Mouse (Mus musculus) midbrain, embryonic 11.5 days (tissue): ENCODE results near the gene Slc22a18. TPM values are rescaled to one million over a fixed set of nuclear protein-coding genes. Genes with fewer than 3 reads are reported as not detected.

ENCODE experiments used
- ATAC-seq: fragments of 200-750 bp; cut with Nextera tagmentation; 2 replicates; pipeline ENCODE4 v1.8.0; 2017; ENCODE audit warnings: moderate TSS enrichment, moderate library complexity; ENCODE audit not compliant: low FRiP score
- DNase-seq: peaks from one replicate; pipeline ENCODE4 v3.0.0; 2015; ENCODE audit warnings: low spot score; ENCODE audit errors: missing footprints
- H3K27ac ChIP-seq: fragments of 300-500 bp; sonication (generic); 2 replicates; pipeline ENCODE4 v1.5.1; 2014; ENCODE audit warnings: low read depth, low read length
- H3K27me3 ChIP-seq: fragments of 300-500 bp; sonication (generic); 2 replicates; pipeline ENCODE4 v1.6.1; 2014; ENCODE audit warnings: mild to moderate bottlenecking, low read length, moderate library complexity, mixed read lengths; ENCODE audit not compliant: control insufficient read depth, insufficient read depth
- H3K36me3 ChIP-seq: fragments of 300-500 bp; sonication (generic); 2 replicates; pipeline ENCODE4 v1.6.1; 2014; ENCODE audit warnings: mild to moderate bottlenecking, low read length, moderate library complexity, mixed read lengths; ENCODE audit not compliant: control insufficient read depth, insufficient read depth
- H3K4me1 ChIP-seq: fragments of 300-500 bp; sonication (generic); 2 replicates; pipeline ENCODE4 v1.6.1; 2014; ENCODE audit warnings: low read length; ENCODE audit not compliant: control insufficient read depth, insufficient read depth
- H3K4me2 ChIP-seq: fragments of 300-500 bp; sonication (generic); 2 replicates; pipeline ENCODE4 v1.6.1; 2014; ENCODE audit warnings: mild to moderate bottlenecking, moderate library complexity
- H3K4me3 ChIP-seq: fragments of 300-500 bp; sonication (generic); 2 replicates; pipeline ENCODE4 v1.5.1; 2014; ENCODE audit warnings: low read depth, low read length
- H3K9ac ChIP-seq: fragments of 300-500 bp; sonication (generic); 2 replicates; pipeline ENCODE4 v1.6.1; 2014; ENCODE audit warnings: low read length
- H3K9me3 ChIP-seq: fragments of 300-500 bp; sonication (generic); 2 replicates; pipeline ENCODE4 v1.6.1; 2016; ENCODE audit warnings: low read length; ENCODE audit not compliant: control insufficient read depth
- WGBS: fragments of 180-500 bp; shearing (Covaris S2); extraction: QIAGEN DNeasy Blood & Tissue Kit; methylation state at CpG from one replicate; pipeline ENCODE4 v1.1.7; 2014; 5-methylcytosine and 5-hydroxymethylcytosine counted together
- polyA plus RNA-seq: library from polyadenylated mRNA; unstranded; fragments of >200 nt; fragmentation: Nextera tagmentation; extraction: Ambion mirVana; gene quantifications from 2 replicates; pipeline ENCODE4 v1.2.1, GENCODE M21; 2014

Gene Slc22a18
- polyA plus RNA-seq, 1 experiment from 2014 or later: 0.16 TPM

DNA sequence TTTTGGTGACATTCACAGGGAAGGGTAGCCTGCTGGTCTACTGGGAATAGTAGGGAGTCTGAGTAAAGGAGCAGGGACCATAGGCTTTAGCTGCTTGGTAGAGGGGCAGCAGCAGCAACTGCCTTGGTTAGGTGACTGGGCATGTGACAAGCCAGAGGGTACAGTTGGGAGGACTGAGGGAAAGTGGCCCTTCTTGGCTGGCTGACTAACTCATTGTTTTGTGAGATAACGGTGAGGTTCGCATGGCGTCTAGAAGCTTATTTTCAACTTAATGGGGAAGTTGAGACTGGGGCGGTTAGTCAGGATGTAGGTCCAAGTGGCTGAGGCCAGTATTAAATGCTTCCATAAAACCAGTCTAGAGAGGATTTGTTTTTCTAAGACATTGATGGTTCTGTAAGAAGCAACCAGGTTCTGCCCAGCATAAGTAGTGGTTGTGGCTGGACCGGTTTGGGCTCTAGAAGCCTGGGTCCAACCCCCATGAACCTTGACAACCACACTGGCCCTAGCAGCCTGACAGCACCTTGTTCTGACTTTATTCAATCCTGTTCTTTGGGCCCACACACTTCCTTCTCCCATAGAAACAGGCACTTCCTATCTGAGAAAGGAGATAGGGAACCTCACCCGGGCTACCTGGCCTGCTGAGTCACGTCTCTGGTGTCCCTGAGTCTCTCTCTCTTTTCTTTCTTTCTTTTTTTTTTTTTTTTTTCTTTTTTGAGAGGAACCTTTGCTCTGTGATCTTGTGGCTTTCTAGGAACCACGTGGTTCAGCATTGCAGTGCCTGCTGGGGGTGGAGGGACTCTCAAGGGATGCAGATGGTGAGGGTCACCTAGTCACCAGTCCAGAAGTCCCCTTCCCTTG is 21.8 kb downstream of the Slc22a18 start:
- Histone ChIP-seq H3K27ac (no peak overlapping the region), H3K4me2 (no peak overlapping the region), H3K36me3 (no peaks in the 10 kb centered on the region), H3K9ac (no peak overlapping the region), H3K9me3 (no peaks in the 10 kb centered on the region), H3K4me1 (no peaks in the 10 kb centered on the region), H3K4me3 (no peak overlapping the region), H3K27me3 (peaks cover 2% of the 10 kb centered on the region; the same call in 1 of the 2 replicates)
- WGBS: 82% methylated on average over 8 of the region's 8 CpGs
- DNase-seq (no peak), ATAC-seq (no peak)

DNA sequence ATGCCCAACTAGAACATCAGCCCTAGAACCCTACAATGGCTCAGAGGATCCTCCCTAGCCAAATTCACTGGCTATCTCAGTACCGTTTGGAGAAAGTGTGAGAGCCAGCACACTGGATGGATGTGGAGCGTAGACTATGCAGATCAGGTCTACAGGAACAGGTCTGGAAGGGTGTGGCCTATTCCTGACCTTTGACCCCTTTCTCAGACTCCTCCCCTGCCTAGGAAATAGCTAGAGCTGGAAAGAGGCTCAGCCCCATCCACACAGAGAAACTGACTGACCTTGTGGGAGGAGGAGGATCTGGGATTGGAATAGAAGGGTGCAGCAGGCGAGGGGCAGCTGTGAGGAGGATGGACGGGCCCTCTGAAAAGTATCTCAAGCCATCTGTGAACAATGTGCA is 25.0 kb downstream of the Slc22a18 start:
- Histone ChIP-seq H3K4me1 (peaks cover 5% of the 10 kb centered on the region; the same call in 1 of the 2 replicates), H3K27ac (no peak overlapping the region), H3K36me3 (no peaks in the 10 kb centered on the region), H3K4me2 (no peak overlapping the region), H3K4me3 (no peak overlapping the region), H3K9me3 (no peaks in the 10 kb centered on the region), H3K27me3 (peaks cover 35% of the 10 kb centered on the region), H3K9ac (no peak overlapping the region)
- 83% methylated on average over 4 of the region's 4 CpGs for WGBS
- ATAC-seq (no peak), DNase-seq (no peak)

DNA sequence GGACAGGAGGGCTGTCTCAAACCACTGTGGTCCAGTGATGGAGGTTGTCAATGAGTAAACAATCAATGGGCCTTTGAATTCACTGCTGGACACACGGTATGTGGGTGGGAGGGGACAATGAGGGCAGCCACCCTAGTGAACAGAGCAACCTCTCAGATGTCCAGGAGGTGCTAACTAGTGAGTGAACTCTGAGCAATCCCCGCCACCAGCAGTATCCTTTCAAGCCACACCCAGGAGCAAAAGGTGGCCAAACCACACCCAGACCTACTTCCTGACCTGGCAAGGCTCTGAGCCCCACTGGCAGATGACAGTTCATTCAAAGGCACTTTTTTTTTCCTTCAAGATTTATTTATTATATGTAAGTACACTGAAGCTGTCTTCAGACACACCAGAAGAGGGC is 27.4 kb downstream of the Slc22a18 start:
- DNase-seq: no peak
- ATAC-seq: no peak
- Histone ChIP-seq H3K27ac (no peak overlapping the region), H3K4me1 (peaks cover 5% of the 10 kb centered on the region; the same call in 1 of the 2 replicates), H3K4me3 (no peak overlapping the region), H3K4me2 (no peak overlapping the region), H3K9me3 (no peaks in the 10 kb centered on the region), H3K9ac (no peak overlapping the region), H3K36me3 (no peaks in the 10 kb centered on the region), H3K27me3 (peaks cover 42% of the 10 kb centered on the region)
- WGBS: 42% methylated on average over 2 of the region's 2 CpGs

DNA sequence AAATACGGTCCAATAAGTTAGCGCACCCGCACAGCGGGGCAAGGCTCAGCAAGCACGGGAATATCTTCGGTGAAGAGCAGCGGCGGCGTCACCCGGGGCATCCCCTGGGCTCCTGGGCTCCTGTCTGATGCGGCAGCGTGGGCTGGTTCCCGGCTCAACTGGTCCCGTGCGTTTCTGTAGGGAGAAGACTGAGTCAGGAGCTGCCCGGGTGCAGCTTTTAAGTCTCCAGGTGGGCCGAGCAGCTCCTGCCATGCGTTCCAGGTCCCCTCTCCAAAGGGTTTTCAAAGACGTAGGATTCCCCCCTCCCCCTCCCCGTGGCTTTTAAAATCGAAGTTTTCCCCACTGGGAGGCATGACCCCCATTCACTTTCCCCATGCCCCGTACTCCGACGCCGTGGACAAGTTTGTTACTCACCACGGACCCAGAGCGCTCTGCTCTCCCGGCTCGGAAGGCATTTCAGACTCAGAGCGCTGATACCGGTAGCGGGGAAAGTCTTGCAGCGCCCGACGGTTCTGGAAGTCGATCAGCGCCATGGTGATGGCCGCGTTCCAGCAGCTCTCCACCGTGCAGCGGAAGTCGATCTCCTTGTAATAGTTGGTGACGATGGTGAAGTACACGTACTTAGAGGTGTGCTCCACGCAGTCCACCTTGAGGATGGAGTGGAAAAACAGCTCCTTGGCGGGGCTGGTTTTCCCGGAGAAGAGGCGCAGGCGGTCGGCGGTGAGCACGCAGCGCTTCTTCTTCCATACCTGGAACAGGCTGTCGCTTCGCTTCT is 28.3 kb downstream of the Slc22a18 start:
- peaks cover 42% of the 10 kb centered on the region for H3K27me3 ChIP-seq
- peaks cover 5% of the 10 kb centered on the region; the same call in 1 of the 2 replicates for H3K4me1 ChIP-seq
- ATAC-seq: no peak
- H3K4me3 ChIP-seq: peak overlapping the region; percentile 34
- peak overlapping the region; percentile 57 for H3K4me2 ChIP-seq
- H3K27ac ChIP-seq: no peak overlapping the region
- H3K9ac ChIP-seq: 0 out of 2 replicates have a peak overlapping the region, but pooled peaks have one; percentile 9
- DNase-seq: peak; percentile 96
- 7% methylated on average over 55 of the region's 55 CpGs for WGBS
- no peaks in the 10 kb centered on the region for H3K36me3 ChIP-seq
- H3K9me3 ChIP-seq: no peaks in the 10 kb centered on the region

DNA sequence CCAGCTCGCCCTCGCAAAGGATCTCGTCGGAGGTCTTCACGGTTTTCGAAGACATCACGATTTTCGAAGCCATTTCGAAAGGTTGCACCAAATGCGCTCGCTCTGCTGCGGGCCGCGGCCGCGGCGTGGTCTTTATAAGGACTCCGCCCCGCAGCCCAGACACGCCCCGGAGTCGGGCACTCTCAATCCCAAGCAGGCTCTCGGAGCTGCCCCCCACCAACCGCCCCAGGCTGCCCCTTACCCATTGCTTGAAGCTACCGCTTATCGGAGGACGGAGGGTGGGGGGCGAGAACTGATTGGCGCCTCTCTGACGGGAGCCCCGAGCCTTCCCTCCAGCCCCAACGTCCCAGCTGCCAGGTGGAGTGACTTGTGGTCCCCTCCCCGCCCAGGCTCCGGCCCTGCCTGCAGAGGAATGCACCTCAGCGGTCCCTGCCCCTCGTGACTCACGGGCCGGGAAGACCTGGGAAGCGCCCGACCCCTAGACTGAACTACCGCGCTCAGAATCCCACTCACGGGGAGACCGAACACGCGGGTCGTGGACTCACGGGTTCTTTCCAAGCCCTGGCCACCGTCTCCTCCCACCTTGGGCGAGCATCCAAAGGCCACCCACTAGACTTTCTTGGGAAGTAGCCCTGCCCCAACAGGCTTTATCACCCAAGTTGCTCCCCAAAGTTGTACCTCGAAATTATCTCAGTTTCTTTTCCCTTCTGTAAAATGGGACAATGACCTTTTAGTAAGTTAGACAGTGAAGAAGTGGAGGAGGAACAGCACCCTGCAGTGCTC is 29.1 kb downstream of the Slc22a18 start, which contains the start of gene Phlda2:
Phlda2 (minus strand) TSS at position 733 of the 783 bp plus-strand sequence.
- 3% methylated on average over 51 of the region's 51 CpGs for WGBS
- H3K27ac ChIP-seq: no peak within 1 kb of the TSS
- peaks cover 42% of the 10 kb centered on the region for H3K27me3 ChIP-seq

DNA sequence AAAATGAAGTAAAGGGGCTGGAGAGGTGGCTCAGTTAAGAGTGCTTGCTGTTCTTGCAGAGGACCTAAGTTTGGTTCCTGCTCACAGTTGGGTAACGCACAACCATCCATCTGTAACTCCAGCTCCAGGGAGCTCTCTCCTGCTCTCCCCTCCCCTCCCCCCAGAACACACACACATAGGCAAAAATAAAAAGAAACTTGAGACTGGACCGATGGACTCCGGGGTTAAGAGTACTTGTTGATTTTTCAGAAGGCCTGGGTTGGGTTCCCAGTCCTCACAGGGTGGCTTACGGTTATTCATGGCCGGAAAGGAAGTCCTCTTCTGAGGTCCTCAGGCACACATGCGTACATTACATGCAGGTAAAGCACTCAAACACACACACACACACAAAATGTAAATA is 30.4 kb downstream of the Slc22a18 start:
- no peak for ATAC-seq
- Histone ChIP-seq H3K4me3 (no peak overlapping the region), H3K4me2 (no peak overlapping the region), H3K27me3 (peaks cover 42% of the 10 kb centered on the region), H3K9me3 (no peaks in the 10 kb centered on the region), H3K36me3 (no peaks in the 10 kb centered on the region), H3K27ac (no peak overlapping the region), H3K4me1 (peaks cover 5% of the 10 kb centered on the region; the same call in 1 of the 2 replicates), H3K9ac (no peak overlapping the region)
- no peak for DNase-seq
- WGBS: 84% methylated on average over 6 of the region's 6 CpGs

More for the DNA sequence above, 29.1 kb downstream of the Slc22a18 start, which contains the start of gene Phlda2:
- H3K9me3 ChIP-seq: no peaks in the 10 kb centered on the region
- no peaks in the 10 kb centered on the region for H3K36me3 ChIP-seq
- peaks cover 5% of the 10 kb centered on the region; the same call in 1 of the 2 replicates for H3K4me1 ChIP-seq
- peak within 1 kb of the TSS; percentile 34 for H3K4me3 ChIP-seq
- peak within 1 kb of the TSS; percentile 24; the same call in 1 of the 2 replicates for H3K9ac ChIP-seq
- ATAC-seq (no peak), DNase-seq (peak; percentile 94)
- peak within 1 kb of the TSS; percentile 57 for H3K4me2 ChIP-seq

DNA sequence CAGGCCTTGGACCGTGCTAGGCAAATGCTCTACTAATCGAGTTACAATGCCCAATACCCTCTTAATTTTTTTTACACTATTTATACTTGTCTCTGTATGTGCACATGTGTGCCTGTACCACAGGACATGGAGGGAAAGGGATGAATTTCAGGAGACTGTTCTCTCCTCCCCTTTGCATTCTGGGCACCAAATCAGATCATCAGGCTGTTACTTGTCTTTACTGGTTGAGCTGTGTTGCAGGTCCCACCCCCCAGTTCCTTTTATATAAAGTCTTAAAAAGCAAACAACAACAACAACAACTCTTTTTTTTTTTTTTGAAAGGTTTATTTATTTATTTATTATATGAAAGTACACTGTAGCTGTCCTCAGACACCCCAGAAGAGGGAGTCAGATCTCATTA is 31.9 kb downstream of the Slc22a18 start:
- Histone ChIP-seq H3K9me3 (no peaks in the 10 kb centered on the region), H3K4me3 (no peak overlapping the region), H3K4me1 (peaks cover 5% of the 10 kb centered on the region; the same call in 1 of the 2 replicates), H3K36me3 (no peaks in the 10 kb centered on the region), H3K9ac (no peak overlapping the region), H3K4me2 (no peak overlapping the region), H3K27me3 (peaks cover 39% of the 10 kb centered on the region), H3K27ac (no peak overlapping the region)
- 90% methylated on average over 2 of the region's 2 CpGs for WGBS
- ATAC-seq: no peak
- no peak for DNase-seq

DNA sequence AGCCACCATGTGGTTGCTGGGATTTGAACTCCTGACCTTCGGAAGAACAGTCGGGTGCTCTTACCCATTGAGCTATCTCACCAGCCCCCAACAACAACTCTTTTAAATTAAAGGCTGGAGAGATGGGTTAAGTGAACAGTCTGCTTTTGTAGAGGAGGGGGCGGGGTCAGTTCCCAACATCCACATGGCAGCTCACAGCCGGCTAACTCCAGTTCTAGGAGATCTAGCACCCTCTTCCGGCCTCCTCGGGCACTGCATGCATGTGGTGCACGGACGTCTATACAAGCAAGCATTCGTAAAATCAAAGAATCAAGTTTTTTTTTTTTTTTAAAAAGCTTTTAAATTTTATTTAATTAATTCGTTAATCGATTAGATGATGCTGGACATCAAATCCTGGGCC is 32.3 kb downstream of the Slc22a18 start:
- no peak overlapping the region for H3K9ac ChIP-seq
- ATAC-seq (no peak), DNase-seq (peak; percentile 94)
- H3K4me3 ChIP-seq: no peak overlapping the region
- no peak overlapping the region for H3K4me2 ChIP-seq
- H3K4me1 ChIP-seq: peaks cover 5% of the 10 kb centered on the region; the same call in 1 of the 2 replicates
- no peaks in the 10 kb centered on the region for H3K9me3 ChIP-seq
- H3K27ac ChIP-seq: no peak overlapping the region
- peaks cover 35% of the 10 kb centered on the region for H3K27me3 ChIP-seq
- no peaks in the 10 kb centered on the region for H3K36me3 ChIP-seq
- WGBS: 26% methylated on average over 11 of the region's 11 CpGs
